Mouse (Mus musculus) bone marrow macrophage, adult 2 months (primary cell): ENCODE measurements around the gene Gm21958. TPM values are rescaled to one million over a fixed set of nuclear protein-coding genes. Genes with fewer than 3 reads are reported as not detected.
A peak's percentile ranks its signal among the peaks of the same experiment; 100 is the strongest.
"Not testable (repeated sequence)": the region's sequence is repeated elsewhere in the genome, so short reads cannot be mapped to it uniquely, and the experiment has no call there.

Source experiments
- H3K27ac ChIP-seq: 2 replicates; pipeline ENCODE4 v1.5.1; 2012; ENCODE audit warnings: low read depth, low read length; ENCODE audit not compliant: insufficient read depth
- H3K4me1 ChIP-seq: 2 replicates; pipeline ENCODE4 v1.6.1; 2012; ENCODE audit warnings: low read length; ENCODE audit not compliant: control insufficient read depth, insufficient read depth
- H3K4me3 ChIP-seq: 2 replicates; pipeline ENCODE4 v1.5.1; 2012; ENCODE audit warnings: mild to moderate bottlenecking, low read length, moderate library complexity; ENCODE audit not compliant: insufficient read depth
- CTCF ChIP-seq: IDR thresholded peaks from 2 replicates; pipeline ENCODE4 v1.5.1; 2012; ENCODE audit warnings: low read depth, mild to moderate bottlenecking, low read length, moderate library complexity
- POLR2A ChIP-seq: IDR thresholded peaks from 2 replicates; pipeline ENCODE4 v1.6.1; 2012; ENCODE audit warnings: mild to moderate bottlenecking, low read depth, low read length, borderline replicate concordance
- polyA plus RNA-seq: library from polyadenylated mRNA; stranded (reverse); fragments of >200 nt; gene quantifications from 2 replicates; pipeline ENCODE4 v1.2.4, GENCODE M21; 2012; ENCODE audit not compliant: missing spikeins, insufficient read depth, insufficient read length

The Gm21958 gene
- polyA plus RNA-seq, 1 experiment, result not detected

DNA sequence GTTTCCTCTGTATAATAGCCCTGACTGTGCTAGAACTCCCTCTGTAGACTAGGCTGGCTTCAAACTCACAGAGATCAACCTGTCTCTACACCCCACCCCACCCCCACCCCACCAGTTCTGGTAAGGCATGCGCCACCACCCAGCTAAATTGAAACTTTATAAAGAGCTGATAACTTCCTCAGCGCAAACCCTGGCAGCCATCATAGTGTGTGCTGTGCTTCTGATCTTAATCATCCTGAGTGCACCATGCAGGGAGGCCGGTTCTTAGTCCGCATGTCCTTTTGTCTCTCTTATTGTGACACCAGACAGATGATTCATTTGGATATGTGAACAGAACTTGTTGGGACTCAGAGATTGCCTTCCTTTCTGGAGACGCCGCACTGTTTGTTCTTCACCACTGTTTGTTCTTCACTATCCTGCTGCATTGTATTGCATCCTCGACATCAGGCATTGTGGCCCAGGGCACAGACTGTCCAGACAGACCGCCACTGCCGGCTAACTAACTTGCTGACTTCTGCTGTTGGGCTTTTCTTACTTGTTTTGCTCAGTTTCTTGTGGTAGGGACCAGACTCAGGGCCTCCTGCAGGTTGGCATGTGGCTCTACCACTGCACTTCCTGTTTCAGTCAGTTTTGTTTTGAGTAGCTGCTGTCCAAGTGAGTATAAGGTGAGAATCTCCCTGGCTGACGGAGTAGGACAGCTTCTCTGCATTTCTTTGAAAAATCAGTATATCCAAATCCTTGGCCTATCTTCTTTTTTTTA lies 9.8 kb upstream of the Gm21958 start:
- H3K4me1 ChIP-seq, result peaks cover 15% of the 10 kb centered on the region
- H3K4me3 ChIP-seq, result no peak overlapping the region
- peak overlapping the region; percentile 48 for H3K27ac ChIP-seq
- TF ChIP-seq CTCF (no peak), POLR2A (no peak)

DNA sequence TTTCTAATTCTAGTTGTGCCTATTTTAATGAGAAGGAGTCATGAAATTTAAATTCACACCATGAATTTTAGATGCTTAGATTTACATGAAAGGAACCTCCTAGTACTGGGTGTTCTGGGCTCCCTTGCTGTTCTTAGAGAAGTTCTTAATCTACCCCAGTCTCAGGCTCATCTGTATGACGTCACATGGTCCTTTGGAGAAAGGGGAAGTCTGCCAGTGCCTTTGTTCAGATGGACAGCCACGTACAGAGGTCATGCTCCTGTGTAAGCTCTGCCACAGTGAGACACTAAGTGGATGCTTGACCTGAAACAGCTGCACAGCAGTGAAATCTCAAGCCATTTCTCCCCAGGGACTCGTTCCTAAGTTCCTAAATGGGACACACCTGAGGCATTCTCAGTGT lies 4.8 kb upstream of the Gm21958 start:
- TF ChIP-seq CTCF (no peak), POLR2A (no peak)
- Histone ChIP-seq H3K27ac (no peak overlapping the region), H3K4me3 (no peak overlapping the region), H3K4me1 (peaks cover 13% of the 10 kb centered on the region)

DNA sequence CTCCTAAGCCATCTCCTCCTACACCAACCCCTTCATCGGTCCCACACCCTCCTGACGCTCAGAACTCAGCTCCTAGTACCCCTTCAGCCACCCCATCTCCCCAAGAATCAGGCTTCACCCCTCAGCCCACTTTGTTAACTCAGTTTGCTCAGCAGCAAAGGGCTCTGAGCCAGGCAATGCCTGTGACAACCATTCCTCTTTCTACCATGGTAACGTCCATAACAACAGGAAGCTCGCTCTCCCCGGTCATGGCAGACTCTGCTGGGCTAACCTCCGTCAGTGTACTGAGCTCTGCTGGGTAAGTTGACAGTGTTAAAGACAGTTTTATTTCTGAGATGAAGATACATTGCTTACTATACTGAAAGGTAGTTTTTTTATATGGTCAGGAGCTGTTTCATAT lies 3.2 kb upstream of the Gm21958 start:
- TF ChIP-seq CTCF (no peak), POLR2A (no peak)
- no peak overlapping the region for H3K27ac ChIP-seq
- H3K4me3 ChIP-seq, result no peak overlapping the region
- H3K4me1 ChIP-seq, result peaks cover 5% of the 10 kb centered on the region

DNA sequence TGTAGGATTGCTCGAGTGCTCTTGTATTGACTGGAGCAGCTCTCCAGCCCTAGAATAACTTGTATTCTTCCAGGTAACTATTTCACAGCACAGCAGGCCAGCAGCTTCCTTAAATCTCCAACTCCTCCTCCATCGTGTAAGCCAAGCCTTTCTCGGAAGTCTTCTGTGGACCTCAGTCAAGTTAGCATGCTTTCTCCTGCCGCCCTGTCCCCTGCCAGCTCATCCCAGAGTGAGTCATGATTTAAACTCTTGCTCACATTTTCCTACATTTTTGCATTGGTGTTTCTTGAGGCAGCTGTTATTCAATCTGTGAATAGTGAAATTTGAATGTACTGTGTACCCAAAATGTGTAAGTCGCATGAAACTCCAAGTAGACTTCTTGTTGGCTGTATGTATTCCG lies 1.3 kb upstream of the Gm21958 start:
- Histone ChIP-seq H3K4me3 (no peak overlapping the region), H3K27ac (no peak overlapping the region), H3K4me1 (peaks cover 5% of the 10 kb centered on the region)
- TF ChIP-seq CTCF (no peak), POLR2A (no peak)

DNA sequence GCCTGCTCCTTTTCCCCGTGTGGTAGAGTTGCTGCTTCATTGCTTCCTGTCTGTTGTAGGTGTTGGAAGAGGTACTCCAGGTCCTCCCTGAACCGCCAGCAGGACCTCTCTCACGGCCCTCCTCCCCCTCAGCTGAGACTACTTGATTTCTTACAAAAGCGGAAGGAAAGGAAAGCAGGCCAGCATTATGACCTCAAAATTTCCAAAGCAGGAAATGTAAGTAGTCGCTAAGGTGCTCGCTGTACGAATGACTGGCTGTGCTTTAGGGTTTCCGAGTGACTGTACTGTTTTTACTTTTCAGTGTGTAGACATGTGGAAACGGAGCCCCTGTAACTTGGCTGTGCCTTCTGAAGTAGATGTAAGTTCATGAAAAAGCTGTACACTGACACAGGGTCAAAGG lies 5.2 kb downstream of the Gm21958 start:
- peak overlapping the region; percentile 43; the same call in 1 of the 2 replicates for H3K27ac ChIP-seq

DNA sequence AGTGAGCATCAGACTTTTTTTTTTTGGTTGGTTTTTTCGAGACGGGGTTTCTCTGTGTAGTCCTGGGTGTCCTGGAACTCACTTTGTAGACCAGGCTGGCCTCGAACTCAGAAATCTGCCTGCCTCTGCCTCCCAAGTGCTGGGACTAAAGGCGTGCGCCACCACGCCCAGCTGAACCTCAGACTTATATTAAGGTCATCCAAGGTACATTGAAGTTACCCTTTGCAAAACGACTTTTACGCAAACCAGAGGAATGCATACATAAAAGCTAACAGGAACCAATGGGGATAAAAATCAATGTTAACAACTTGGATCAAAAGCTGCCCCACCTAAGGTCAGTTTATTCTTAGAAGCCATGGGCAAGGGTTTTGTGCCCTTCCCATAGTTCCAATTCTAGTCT lies 10.0 kb downstream of the Gm21958 start:
- not testable (repeated sequence) for H3K4me1 ChIP-seq, H3K27ac ChIP-seq, H3K4me3 ChIP-seq

More for the DNA sequence above, 5.2 kb downstream of the Gm21958 start:
- TF ChIP-seq POLR2A, result no peak
- Histone ChIP-seq H3K4me1 (no peaks in the 10 kb centered on the region), H3K4me3 (no peak overlapping the region)

DNA sequence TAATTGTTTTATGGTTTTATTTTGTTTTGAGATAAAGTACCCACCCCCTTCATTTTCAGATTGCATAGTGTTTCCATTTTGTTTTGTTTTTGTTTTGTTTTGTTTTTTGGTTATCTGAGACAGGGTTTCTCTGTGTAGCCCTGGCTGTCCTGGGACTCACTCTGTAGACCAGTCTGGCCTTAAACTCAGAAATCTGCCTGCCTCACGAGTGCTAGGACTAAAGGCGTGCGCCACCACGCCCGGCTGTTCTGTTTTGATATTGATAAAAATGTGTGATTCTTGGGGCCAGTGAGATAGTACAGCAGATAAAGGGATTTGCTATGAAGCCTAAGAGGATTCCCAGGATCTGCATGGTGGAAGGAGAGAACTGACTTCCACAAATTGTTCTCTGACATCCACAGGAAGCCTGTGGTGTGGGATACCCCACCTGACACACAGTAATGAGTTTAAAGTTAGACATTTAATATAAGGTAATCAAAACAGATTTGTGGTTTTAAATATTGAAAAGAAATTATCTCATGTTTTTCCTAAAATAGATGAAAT lies 14.3 kb downstream of the Gm21958 start:
- Histone ChIP-seq H3K27ac (no peak overlapping the region), H3K4me3 (no peak overlapping the region), H3K4me1 (no peaks in the 10 kb centered on the region)
- no peak for TF ChIP-seq POLR2A
- TF ChIP-seq CTCF, result no peak

DNA sequence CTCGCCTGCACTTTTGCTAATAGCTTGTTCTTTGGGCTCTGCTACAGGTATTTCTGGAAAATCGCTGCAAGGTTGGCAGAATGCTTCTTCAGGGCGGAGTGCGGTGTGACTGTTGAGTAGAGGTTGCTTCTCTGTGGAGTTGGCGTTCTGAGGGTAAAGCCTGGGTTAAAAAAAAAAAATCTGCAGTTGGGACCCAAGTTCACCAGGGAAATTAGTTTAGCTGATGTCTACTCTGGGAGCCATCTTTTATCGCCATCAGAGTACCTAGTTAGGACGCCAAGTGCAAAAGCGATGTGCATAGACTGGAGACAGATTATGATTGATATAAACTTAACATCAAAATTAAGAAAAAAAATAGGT lies 21.1 kb downstream of the Gm21958 start:
- no peaks in the 10 kb centered on the region for H3K4me1 ChIP-seq
- no peak for TF ChIP-seq CTCF
- peak overlapping the region; percentile 73 for H3K4me3 ChIP-seq
- peak overlapping the region; percentile 73 for H3K27ac ChIP-seq

DNA sequence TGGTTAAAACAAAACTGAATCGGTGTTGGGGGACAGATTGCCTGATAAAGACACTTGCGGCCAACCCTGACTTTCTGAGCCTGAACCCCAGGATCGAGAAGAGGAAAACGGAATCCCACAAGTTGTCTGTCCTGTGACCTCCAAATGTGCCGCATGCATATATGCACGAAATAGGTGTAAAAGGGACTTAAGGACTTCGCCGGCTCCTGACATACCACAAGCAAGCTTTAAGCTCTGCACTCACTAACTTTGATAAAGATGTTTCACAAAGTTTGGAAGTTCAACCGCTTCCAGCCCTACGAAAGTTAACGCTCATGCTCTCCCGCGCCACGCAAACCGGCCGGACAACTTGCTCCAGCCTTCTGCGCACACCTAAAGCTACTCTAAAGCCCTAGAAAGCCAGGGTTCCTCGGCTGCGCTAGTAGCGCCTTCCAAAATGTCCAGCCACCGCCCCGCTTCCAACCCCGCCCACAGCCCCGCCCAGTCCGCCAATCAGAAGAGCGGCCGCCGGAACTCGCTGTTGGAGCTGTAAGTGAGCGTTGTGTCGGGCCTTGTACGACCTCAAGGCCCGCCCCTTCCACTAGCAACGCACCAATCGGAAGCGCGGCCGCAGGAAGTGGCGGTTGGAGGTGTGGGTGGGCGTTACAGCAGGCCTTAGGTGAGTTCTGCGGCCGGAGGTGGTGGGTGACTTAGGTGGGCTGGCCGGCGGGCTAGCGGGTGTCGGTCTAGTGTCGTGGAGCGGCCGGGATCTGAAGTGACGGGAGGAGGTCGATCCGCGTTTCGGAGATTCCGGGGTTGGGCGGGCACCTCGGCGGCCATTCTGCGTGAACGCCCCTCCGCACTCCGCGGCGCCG lies 21.7 kb downstream of the Gm21958 start, which contains the start of gene Supt20:
Supt20 (plus strand) TSS at position 606 of the 854 bp plus-strand sequence.
- H3K27ac ChIP-seq, result peak within 1 kb of the TSS; percentile 73
- H3K4me1 ChIP-seq, result no peaks in the 10 kb centered on the region
- H3K4me3 ChIP-seq, result peak within 1 kb of the TSS; percentile 73
- no peak for TF ChIP-seq POLR2A
- TF ChIP-seq CTCF, result no peak

DNA sequence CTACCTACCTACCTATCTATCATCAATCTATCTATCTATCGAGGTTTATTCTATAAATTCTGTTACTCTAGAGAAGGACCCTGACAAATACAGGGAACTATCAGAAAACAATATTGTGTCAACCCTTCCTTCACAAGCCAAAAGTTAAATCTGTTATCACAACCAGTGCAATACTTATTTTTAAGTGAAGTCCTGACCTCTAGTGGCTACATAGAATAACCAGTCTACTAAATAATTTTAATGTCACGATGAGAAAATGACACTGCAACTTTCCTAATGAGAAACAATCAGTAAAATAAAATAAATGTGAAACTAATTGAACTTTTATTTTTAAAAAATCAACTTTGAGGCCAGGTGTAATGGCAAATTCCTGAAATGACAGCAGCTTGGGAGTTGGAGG lies 25.1 kb downstream of the Gm21958 start:
- TF ChIP-seq CTCF (no peak), POLR2A (no peak)
- no peak overlapping the region for H3K4me3 ChIP-seq
- H3K4me1 ChIP-seq, result no peaks in the 10 kb centered on the region
- no peak overlapping the region for H3K27ac ChIP-seq
